ENCODE assay signal across 13 mouse cellular contexts in the genomic region with DNA sequence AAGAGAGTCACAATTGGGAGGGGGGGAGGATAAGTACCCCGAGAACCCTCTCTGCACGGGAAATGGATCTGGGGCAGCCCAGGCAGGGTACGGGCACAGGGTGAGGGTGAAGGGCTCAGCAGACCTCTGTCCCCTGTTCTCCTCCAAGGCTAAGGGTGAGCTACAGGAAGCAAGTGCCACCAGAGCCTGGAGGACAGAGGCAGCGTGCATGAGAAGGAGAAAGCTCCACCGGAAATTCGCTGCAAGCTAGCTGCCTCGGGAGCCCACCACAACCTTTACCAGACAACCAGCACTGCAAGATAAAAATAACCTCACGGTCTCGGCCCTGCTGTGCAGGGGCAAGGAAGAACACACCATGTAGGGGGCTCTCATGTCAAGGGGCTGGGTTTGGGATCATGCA. TPM values are rescaled to one million over a fixed set of nuclear protein-coding genes. Genes with fewer than 3 reads are reported as not detected.
DNase-seq lines count a peak whose midpoint lies in the region; ATAC-seq and TF ChIP-seq lines count a peak whose summit lies in the region.
"Had no signal": no experiment of that assay in that cellular context is flagged by ENCODE, and none has a peak within 500 bp of the region (broad histone marks: within the 10 kb centered on the region; RNA-seq: fewer than 3 reads in every experiment).

No protein-coding gene starts in this region.

- H3K9me3 ChIP-seq in heart, embryonic 10.5 days: no peaks in the 10 kb centered on the region
- no peaks in the 10 kb centered on the region for H3K9me3 ChIP-seq in lung, embryonic 16.5 days (ENCODE audit: control insufficient read depth, low read length)
- H3K9me3 ChIP-seq in lung, postnatal 0 days (ENCODE audit: low read length): no peaks in the 10 kb centered on the region
- H3K9me3 ChIP-seq in liver, embryonic 14.5 days (ENCODE audit: control insufficient read depth, low read length): no peaks in the 10 kb centered on the region
- H3K9me3 ChIP-seq: embryonic facial prominence, embryonic 13.5 days had no signal

- WGBS in heart, embryonic 10.5 days: 47% methylated on average over 9 of the region's 9 CpGs
- WGBS in lung, embryonic 16.5 days: 57% methylated on average over 9 of the region's 9 CpGs
- 42% methylated on average over 9 of the region's 9 CpGs for WGBS in lung, postnatal 0 days
- WGBS in liver, embryonic 14.5 days (ENCODE audit: insufficient replicate concordance): 11% methylated on average over 9 of the region's 9 CpGs

- H3K4me3 ChIP-seq in heart, embryonic 10.5 days: 0 out of 2 replicates have a peak overlapping the region, but pooled peaks have one; percentile 5
- no peak overlapping the region for H3K4me3 ChIP-seq in lung, embryonic 16.5 days (ENCODE audit: low read length)
- H3K4me3 ChIP-seq in lung, postnatal 0 days (ENCODE audit: low read depth, low read length): no peak overlapping the region
- H3K4me3 ChIP-seq in liver, embryonic 14.5 days (ENCODE audit: insufficient read depth in 1 of 2, low read depth in 2 of 2, low read length in 2 of 2): no peak overlapping the region
- H3K4me3 ChIP-seq: embryonic facial prominence, embryonic 13.5 days had no signal

- H3K9ac ChIP-seq in lung, embryonic 16.5 days (ENCODE audit: low read length): no peak overlapping the region
- no peak overlapping the region for H3K9ac ChIP-seq in lung, postnatal 0 days (replicated peaks; ENCODE audit: low read depth)
- H3K9ac ChIP-seq in liver, embryonic 14.5 days (replicated peaks): no peak overlapping the region
- H3K9ac ChIP-seq: embryonic facial prominence, embryonic 13.5 days had no signal

- no peak for TF ChIP-seq CTCF in lung, postnatal 0 days (IDR thresholded peaks at IDR 0.05)
- TF ChIP-seq CTCF in liver, embryonic 14.5 days (IDR thresholded peaks at IDR 0.05; ENCODE audit: low read depth): no peak

- H3K4me2 ChIP-seq in lung, embryonic 16.5 days (ENCODE audit: low read depth, low read length): no peak overlapping the region
- no peak overlapping the region for H3K4me2 ChIP-seq in lung, postnatal 0 days (replicated peaks; ENCODE audit: low read depth, low read length)
- H3K4me2 ChIP-seq in liver, embryonic 14.5 days (ENCODE audit: low read depth): no peak overlapping the region
- H3K4me2 ChIP-seq: embryonic facial prominence, embryonic 13.5 days had no signal

- peak overlapping the region; percentile 76 for H3K27ac ChIP-seq in heart, embryonic 10.5 days
- peak overlapping the region; percentile 29; the same call in 1 of the 2 replicates for H3K27ac ChIP-seq in lung, embryonic 16.5 days (ENCODE audit: low read length)
- H3K27ac ChIP-seq in lung, postnatal 0 days (ENCODE audit: low read length): no peak overlapping the region
- H3K27ac ChIP-seq in liver, embryonic 14.5 days: no peak overlapping the region
- H3K27ac ChIP-seq: embryonic facial prominence, embryonic 13.5 days had no signal

- TF ChIP-seq EP300 in lung, postnatal 0 days (IDR thresholded peaks at IDR 0.05): no peak
- no peak for TF ChIP-seq EP300 in liver, embryonic 14.5 days (IDR thresholded peaks at IDR 0.05; ENCODE audit: low read depth)

- H3K36me3 ChIP-seq in heart, embryonic 10.5 days: 0 out of 2 replicates have a peak, but pooled peaks cover 2% of the 10 kb centered on the region
- 0 out of 2 replicates have a peak, but pooled peaks cover under 1% of the 10 kb centered on the region for H3K36me3 ChIP-seq in lung, embryonic 16.5 days (ENCODE audit: control insufficient read depth, insufficient read depth, low read length)
- no peaks in the 10 kb centered on the region for H3K36me3 ChIP-seq in lung, postnatal 0 days (ENCODE audit: insufficient read depth, low read length)
- H3K36me3 ChIP-seq in liver, embryonic 14.5 days (replicated peaks; ENCODE audit: control insufficient read depth, insufficient read depth, low read depth): no peaks in the 10 kb centered on the region
- H3K36me3 ChIP-seq: embryonic facial prominence, embryonic 13.5 days had no signal

- H3K27me3 ChIP-seq in heart, embryonic 10.5 days (ENCODE audit: insufficient read depth, poor library complexity, severe bottlenecking): no peaks in the 10 kb centered on the region
- H3K27me3 ChIP-seq in lung, embryonic 16.5 days (ENCODE audit: control insufficient read depth, insufficient read depth, low read depth, low read length): no peaks in the 10 kb centered on the region
- no peaks in the 10 kb centered on the region for H3K27me3 ChIP-seq in lung, postnatal 0 days (replicated peaks; ENCODE audit: insufficient read depth, low read length)
- no peaks in the 10 kb centered on the region for H3K27me3 ChIP-seq in liver, embryonic 14.5 days (ENCODE audit: control insufficient read depth, insufficient read depth, low read length)
- H3K27me3 ChIP-seq: embryonic facial prominence, embryonic 13.5 days had no signal

- no peak for DNase-seq in heart, embryonic 10.5 days (ENCODE audit: low spot score)
- DNase-seq in heart, postnatal 4 days: no peak
- DNase-seq in lung, postnatal 0 days (ENCODE audit: low spot score): no peak
- no peak for DNase-seq in liver, embryonic 14.5 days (ENCODE audit: low read depth in 3 of 3, low spot score in 3 of 3)
- peak; percentile 86 for DNase-seq in thymus, postnatal 14 days
- no peak for DNase-seq in ovary, postnatal 14 days (ENCODE audit: low spot score)
- no peak for DNase-seq in adrenal gland, postnatal 25 days
- DNase-seq: layer of hippocampus, adult 9-11 months; lung, adult 18-20 months; retina, postnatal 1 day had no signal

- H3K4me1 ChIP-seq in heart, embryonic 10.5 days: peaks cover 39% of the 10 kb centered on the region
- H3K4me1 ChIP-seq in lung, embryonic 16.5 days (replicated peaks; ENCODE audit: control insufficient read depth, insufficient read depth, low read length): peaks cover 14% of the 10 kb centered on the region
- H3K4me1 ChIP-seq in lung, postnatal 0 days (ENCODE audit: insufficient read depth, low read depth, low read length): peaks cover 6% of the 10 kb centered on the region; the same call in 1 of the 2 replicates
- peaks cover 0 to 6% of the 10 kb centered on the region in 2 experiments; a peak in 2 of 4 replicates for H3K4me1 ChIP-seq in liver, embryonic 14.5 days (replicated peaks; ENCODE audit: control insufficient read depth in 2 of 2, insufficient read depth in 2 of 2, low read length in 1 of 2)

- 0 out of 2 replicates have a peak, but pooled peaks have one; percentile 29 for ATAC-seq in lung, embryonic 16.5 days (ENCODE audit: low read depth)
- no peak for ATAC-seq in lung, postnatal 0 days
- 0 out of 2 replicates have a peak, but pooled peaks have one; percentile 15 for ATAC-seq in liver, embryonic 14.5 days (ENCODE audit: insufficient read depth)
- ATAC-seq: hindbrain, embryonic 16.5 days had no signal

RNA-seq across cellular contexts. Expression of a gene that starts 30.0 kb away (rescaled TPM):
- polyA plus RNA-seq in heart, embryonic 10.5 days (2016; fragmentation: Nextera tagmentation; extraction: Ambion mirVana): 10.8 and 15.4 TPM in 2 replicates
- 100 to 1,000 TPM; 730 to 743 TPM for total RNA-seq in heart, postnatal 4 days (2021)
- 8.8 and 9.7 TPM in 2 replicates for polyA plus RNA-seq in lung, embryonic 16.5 days (2015; fragmentation: Nextera tagmentation; extraction: Ambion mirVana)
- polyA plus RNA-seq in lung, postnatal 0 days (2015; fragmentation: Nextera tagmentation; extraction: Ambion mirVana): 16.2 and 19.2 TPM in 2 replicates
- 6.2 and 7.3 TPM in 2 replicates for polyA plus RNA-seq in liver, embryonic 14.5 days (2012; rRNA removed)
- polyA plus RNA-seq in liver, embryonic 14.5 days (2014; fragmentation: Nextera tagmentation; extraction: Ambion mirVana): 0.76 and 0.85 TPM in 2 replicates
- 24.9 and 26.2 TPM in 2 replicates for total RNA-seq in adrenal gland, postnatal 25 days (2021)

Comparison
In these comparisons a context has a peak if more than half of its experiments do, and no peak if none do; other contexts are left out.
1. H3K27ac ChIP-seq: peak in heart, embryonic 10.5 days (single experiment) and lung, embryonic 16.5 days (single experiment); none in lung, postnatal 0 days (single experiment) and liver, embryonic 14.5 days (single experiment).